Mouse (Mus musculus): ENCODE results near the gene Ltbp1.

DNA sequence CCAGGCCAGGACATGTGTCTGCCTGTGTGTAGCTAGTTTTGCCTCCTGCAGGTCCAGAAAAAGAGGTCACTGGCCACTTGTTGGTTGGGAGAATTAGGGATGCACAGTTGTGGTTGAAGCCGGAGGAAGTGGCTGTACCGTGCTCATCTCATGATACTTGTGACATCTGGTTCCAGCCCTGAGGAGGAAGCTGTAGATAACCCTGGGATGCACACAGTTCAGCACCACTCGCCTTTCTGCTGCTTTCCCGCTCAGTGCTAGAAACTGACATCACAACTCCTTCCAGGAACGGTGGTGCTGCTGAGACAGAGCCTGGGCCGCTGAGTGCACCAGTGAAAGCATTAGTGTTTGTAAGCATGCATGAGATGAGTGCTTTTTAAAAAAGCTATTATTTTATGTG, 5.6 kb downstream of the Ltbp1 start:
- TF ChIP-seq MAFK (IDR thresholded peaks at IDR 0.05; ENCODE audit: borderline replicate concordance, low read depth, low read length) (no peak), POLR2A (IDR thresholded peaks at IDR 0.05; ENCODE audit: control insufficient read depth in 1 of 2, insufficient read depth in 1 of 2, low read depth in 1 of 2, low read length in 2 of 2, poor library complexity in 1 of 2) (no peak), SMC3 (IDR thresholded peaks at IDR 0.05; ENCODE audit: low read depth, low read length) (no peak), MAX (IDR thresholded peaks at IDR 0.05; ENCODE audit: low read length) (no peak), E2F4 (IDR thresholded peaks at IDR 0.05; ENCODE audit: borderline replicate concordance, low read depth, low read length) (no peak), USF1 (IDR thresholded peaks at IDR 0.05; ENCODE audit: low read depth, low read length) (no peak), CTCF (IDR thresholded peaks at IDR 0.05 in 2 of 3, conservative IDR thresholded peaks at IDR 0.05 in 1 of 3; ENCODE audit: control insufficient read depth in 1 of 3, insufficient read depth in 1 of 3, low read depth in 2 of 3, low read length in 3 of 3, poor library complexity in 1 of 3, severe bottlenecking in 1 of 3) (no peak), NELFE (IDR thresholded peaks at IDR 0.05; ENCODE audit: low read depth, low read length) (no peak), MXI1 (IDR thresholded peaks at IDR 0.05; ENCODE audit: low read depth, low read length) (no peak), ZKSCAN1 (IDR thresholded peaks at IDR 0.05; ENCODE audit: low read depth, low read length) (no peak), EP300 (IDR thresholded peaks at IDR 0.05; ENCODE audit: low read depth in 1 of 2, low read length in 2 of 2) (no peak; a peak in 1 of 4 replicates)

All from MEL (cell line).